Mouse (Mus musculus): ENCODE data around the gene Med24.

The Med24 gene

GRCm38 (mm10) chr11:98729119-98729588 lies at the start of gene Med24:
Gene Med24, minus strand, starts transcription at chr11:98729435.
- peak; percentile 92 for DNase-seq (ENCODE audit: low read depth, low spot score)

GRCm38 (mm10) chr11:98777888-98778287 lies 48.7 kb upstream of the Med24 start:
- DNase-seq (ENCODE audit: low read depth, low spot score) = no peak

GRCm38 (mm10) chr11:98776843-98777590 lies 47.8 kb upstream of the Med24 start:
- DNase-seq (ENCODE audit: low read depth, low spot score) = no peak

DNA sequence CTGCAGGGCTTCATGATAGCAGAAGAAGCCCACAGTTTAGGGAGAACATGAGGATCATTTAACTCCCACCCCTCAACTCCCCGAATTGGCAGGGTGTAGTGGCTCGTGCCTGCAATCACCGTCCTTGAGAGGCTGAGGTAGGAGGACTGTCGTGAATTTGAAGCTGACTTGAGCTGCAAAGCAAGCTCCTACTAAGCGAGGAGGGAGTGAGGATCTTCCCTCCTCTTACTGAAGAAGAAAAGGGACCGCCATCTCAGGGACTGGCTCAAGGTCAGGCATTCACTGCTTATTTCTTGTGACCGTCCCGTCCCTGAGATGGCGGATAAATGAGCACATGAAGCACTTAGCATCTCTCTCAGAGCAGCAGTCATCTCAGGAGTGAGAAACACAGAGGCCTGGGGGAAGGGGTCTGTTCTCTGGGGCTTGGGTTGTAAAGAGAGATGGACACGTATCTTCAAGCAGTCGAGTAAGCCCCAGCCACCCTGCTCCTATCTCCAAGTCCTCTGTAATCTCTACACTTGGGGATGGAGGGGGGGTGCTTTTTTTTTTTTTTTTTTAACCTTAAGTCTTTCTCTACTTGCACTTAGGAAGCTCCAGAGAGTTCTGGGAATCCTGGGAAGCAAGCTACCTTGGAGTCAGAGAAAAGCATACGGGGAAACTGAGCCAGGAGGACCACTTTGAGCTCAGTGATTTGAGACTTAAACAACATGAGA lies 47.0 kb upstream of the Med24 start:
- no peak for DNase-seq (ENCODE audit: low read depth, low spot score)

- peak; percentile 94 for DNase-seq (ENCODE audit: low read depth, low spot score)
These were observed 46.3 kb upstream of the Med24 start for GRCm38 (mm10) chr11:98775348-98776051.

GRCm38 (mm10) chr11:98774582-98775347 lies 45.5 kb upstream of the Med24 start, which contains the start of gene Nr1d1:
Gene Nr1d1, minus strand, starts transcription at chr11:98775333.
- no peak for DNase-seq (ENCODE audit: low read depth, low spot score)

DNA sequence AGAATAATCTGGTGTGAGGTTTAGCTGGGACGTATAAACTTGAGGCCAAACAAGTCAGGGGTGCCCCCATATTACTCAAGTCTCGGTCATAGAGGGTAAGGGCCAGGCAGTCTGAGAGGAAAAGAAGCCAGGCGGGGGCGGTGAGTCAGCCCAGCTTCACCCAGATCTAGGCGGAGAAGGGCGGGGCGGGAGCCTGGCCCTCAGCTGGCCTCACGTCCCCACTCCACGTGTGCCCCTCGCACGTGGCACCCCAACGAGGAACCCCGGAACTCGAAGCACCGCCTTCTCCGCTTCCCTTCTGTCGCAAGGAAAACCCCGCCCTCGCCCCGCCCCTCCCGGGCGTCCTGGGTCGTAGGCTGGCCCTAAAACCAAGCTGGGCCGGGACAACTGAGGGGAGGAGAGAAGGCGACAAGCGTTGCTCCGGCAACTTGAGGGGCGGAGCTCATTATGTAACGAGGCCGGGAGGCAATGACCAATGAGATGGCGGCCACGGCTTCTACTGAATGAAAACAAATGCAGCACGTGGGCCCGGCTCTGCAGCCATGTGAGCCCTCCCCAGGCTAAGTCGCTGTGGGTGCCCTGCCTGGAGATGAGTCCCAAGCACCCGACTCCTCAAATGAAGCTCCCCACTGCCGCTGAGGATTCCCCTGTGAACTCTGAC lies 44.5 kb upstream of the Med24 start:
- DNase-seq (ENCODE audit: low read depth, low spot score) = peak; percentile 100

- no peak for DNase-seq (ENCODE audit: low read depth, low spot score)
These were observed 43.5 kb upstream of the Med24 start for GRCm38 (mm10) chr11:98772667-98773171.

- DNase-seq (ENCODE audit: low read depth, low spot score) = no peak
These were observed 42.8 kb upstream of the Med24 start for GRCm38 (mm10) chr11:98771844-98772525.

DNA sequence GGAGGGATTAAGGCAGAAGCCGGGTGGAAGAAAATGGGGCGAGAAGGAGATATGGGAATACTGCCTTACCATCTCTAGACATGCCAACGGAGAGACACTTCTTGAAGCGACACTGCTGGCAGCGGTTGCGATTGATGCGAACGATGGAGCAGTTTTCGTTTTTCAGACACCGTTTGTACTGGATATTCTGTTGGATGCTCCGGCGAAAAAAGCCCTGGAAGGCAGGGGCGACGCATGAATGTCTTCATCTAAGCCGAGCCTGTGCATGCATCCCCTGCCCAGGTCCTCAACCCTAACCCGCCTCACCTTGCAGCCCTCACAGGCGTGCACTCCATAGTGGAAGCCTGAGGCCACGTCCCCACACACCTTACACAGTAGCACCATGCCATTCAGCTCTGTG lies 41.9 kb upstream of the Med24 start:
- DNase-seq (ENCODE audit: low read depth, low spot score) = no peak

DNA sequence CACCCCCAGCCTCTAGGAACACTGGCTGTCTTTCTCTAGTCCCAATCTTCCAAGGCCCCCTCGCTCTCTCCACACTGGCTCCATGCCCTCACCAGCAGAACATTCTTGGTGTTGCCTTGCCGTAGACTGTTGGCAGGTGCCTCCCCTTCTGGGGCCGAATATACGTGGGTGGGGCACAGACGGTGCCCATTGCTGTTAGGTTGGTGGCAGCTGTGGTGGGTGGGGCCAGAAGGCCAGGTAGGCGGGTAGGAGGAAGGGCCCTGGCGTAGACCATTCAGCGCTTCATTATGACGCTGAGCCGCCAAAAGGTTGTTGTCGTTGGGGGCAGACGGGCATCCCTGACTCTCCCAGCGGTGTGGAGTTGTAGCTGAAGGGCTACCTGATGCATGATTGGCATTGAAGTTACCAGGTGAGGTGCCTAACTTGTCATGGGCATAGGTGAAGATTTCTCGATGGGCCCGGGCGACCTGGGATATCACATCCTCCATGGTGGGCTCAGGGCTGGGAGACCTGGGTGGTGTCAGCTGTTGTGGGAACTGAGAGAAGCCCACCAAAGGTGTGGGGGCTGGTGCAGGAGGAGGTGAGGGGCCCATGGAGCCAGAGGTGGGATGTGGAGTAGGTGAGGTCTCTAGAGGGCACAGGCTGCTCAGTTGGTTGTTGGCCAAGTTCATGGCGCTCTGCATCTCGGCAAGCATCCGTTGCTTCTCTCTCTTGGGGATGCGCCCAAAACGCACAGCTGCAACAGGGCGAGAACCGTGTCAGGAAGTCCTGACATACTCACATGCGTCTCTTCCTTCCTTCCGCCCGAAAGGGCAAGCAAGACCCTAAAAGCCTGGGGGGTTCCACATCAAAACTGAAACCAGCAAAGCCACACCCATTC lies 41.1 kb upstream of the Med24 start:
- no peak for DNase-seq (ENCODE audit: low read depth, low spot score)

DNA sequence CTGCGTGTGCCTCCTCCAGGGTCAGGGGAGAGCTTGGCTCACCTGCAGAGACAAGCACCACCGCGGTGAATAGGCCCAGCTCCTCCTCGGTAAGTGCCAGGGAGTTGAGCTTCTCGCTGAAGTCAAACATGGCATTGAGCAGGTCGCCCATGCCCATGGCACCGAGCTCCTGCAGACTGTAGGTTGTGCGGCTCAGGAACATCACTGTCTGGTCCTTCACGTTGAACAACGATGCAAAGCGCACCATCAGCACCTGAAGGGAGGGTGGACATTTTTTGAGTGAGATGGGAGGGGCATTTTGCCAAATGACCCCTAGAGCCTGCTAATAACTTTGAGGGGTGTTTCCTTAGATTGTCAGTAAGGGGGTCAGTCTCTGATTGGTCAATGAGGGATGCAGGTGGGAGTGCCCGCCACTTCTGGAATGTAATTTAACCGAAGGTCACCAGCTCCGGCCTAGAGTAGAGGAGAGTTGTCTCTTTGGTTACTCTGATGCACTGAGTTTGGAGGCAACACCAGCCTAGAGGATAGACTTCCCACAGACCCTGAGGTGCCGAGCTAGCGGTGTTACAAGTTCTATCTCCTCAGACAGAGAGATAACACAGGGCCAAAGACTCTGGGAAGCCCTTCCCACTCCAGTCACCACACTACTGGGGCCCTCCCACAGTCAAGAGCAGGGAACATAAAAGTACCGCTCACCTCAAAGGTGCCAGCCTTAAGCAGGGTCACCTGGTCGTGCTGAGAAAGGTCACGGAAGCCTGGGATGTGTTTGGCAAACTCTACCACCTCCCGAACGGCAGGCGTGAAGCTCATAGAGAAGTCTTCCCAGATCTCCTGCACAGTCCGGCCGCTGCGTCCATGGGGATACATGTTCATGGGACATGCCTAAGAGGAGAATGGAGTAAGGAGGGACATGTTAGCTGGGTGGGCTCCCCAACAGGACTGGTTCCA lies 40.0 kb upstream of the Med24 start:
- DNase-seq (ENCODE audit: low read depth, low spot score) = no peak

DNA sequence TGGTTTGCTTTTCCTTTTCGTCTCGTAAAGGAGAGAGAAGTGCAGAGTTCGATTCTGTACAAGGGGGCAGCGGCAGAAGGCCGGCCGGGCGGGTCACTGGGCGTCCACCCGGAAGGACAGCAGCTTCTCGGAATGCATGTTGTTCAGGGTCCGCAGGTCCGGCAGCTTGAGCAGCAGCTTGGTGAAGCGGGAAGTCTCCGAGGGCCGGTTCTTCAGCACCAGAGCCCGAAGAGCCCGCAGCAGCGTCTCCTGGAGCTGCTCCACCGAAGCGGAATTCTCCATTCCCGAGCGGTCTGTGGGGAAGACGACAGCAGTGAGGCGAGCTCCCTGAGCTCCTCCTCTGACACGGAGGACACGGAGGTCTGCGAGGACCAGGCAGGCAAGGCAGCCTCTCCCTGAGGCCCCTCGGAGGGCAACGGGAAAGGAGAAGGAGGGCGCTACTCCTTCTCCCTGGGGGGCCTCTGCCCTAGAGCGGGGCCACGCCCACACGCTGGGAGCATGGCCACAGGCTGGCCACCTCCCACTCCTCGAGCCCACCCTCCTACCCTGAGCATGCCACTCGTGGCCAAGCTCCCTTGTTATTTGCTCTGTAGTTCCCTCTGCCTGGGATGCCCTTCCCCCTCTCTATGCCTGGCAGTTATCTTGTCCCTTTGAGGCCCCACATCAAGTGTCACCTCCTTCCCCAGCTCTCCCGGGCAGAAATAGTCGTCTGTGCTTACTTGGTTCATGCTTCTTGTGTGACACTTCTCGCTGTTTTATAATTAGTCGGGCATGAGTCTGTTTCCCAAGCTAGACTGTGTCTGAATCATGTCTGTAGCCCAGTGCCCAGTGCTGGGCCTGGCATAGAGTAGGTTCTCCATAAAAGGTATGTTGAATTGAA lies 39.1 kb upstream of the Med24 start:
- DNase-seq (ENCODE audit: low read depth, low spot score) = no peak

DNA sequence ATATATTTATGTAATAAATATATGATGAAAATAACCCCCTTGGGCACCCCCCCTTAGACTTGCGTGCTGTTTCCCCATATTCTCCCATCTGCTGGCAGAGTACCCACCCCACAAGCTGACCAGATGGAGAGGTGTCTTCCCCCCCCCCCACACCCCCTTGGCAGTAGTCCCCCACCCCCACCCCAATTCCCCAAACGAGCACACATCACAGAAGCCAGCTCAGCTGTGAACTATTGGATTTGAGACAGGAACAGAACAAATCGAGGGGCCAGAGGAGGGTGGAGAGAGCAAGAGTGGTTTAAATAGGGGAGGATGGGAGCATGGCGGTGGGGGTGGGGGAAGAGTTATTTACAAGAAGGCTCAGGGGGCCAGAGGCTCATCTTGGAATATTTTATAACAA lies 38.5 kb upstream of the Med24 start:
- no peak for DNase-seq (ENCODE audit: low read depth, low spot score)

GRCm38 (mm10) chr11:98767276-98767675 lies 38.0 kb upstream of the Med24 start:
- DNase-seq (ENCODE audit: low read depth, low spot score) = no peak

DNA sequence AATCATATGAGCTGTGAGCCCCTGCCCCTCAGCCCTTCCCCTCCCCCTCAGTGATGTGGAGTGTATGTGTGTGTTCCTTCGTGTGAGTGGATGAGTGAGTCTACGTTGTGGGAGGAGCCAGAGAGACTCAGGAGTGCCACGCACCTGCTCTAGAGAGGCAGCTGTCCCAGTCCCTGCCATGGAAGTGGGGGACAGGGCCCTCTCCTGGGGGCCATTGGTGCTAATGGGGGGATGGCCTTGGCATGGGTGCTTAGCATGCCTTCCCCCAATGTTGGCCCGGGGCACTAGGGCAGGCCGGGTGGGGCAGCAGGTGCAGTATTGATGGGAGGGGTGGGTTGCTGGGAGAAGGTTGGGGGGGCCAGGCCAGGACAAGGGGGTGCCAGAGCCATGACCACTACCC lies 37.6 kb upstream of the Med24 start:
- no peak for DNase-seq (ENCODE audit: low read depth, low spot score)

- no peak for DNase-seq (ENCODE audit: low read depth, low spot score)
These were observed 37.1 kb upstream of the Med24 start for GRCm38 (mm10) chr11:98766346-98766745.
